ENCODE assay signal across 8 mouse cellular contexts in genomic region chr19:46707296-46708151, GRCm38 (mm10). TPM values are rescaled to one million over a fixed set of nuclear protein-coding genes. Genes with fewer than 3 reads are reported as not detected.
DNase-seq lines count a peak whose midpoint lies in the region; ATAC-seq and TF ChIP-seq lines count a peak whose summit lies in the region.

TSS of gene As3mt (plus strand) at chr19:46707458.

- no peak for TF ChIP-seq CTCF in gastrocnemius, adult 2 months (IDR thresholded peaks at IDR 0.05)
- no peak for TF ChIP-seq CTCF in left cerebral cortex, adult 2 months (IDR thresholded peaks at IDR 0.05)

- H3K4me1 ChIP-seq in hindbrain, embryonic 15.5 days (replicated peaks) = peaks cover 8% of the 10 kb centered on the region; the same call in 1 of the 2 replicates

- H3K27ac ChIP-seq in gastrocnemius, adult 2 months = peak within 1 kb of the TSS; percentile 92
- H3K27ac ChIP-seq in hindbrain, embryonic 15.5 days (replicated peaks) = 0 out of 2 replicates have a peak within 1 kb of the TSS, but pooled peaks have one; percentile 3
- peak within 1 kb of the TSS; percentile 66 for H3K27ac ChIP-seq in left cerebral cortex, adult 2 months

- H3K9me3 ChIP-seq in hindbrain, embryonic 15.5 days = no peaks in the 10 kb centered on the region

- 12% methylated on average over 31 of the region's 31 CpGs for WGBS in hindbrain, embryonic 15.5 days

- intact Hi-C loops in gastrocnemius, adult 2 months (cut with DNase I) = no loop called here
- intact Hi-C loops in left cerebral cortex, adult 2 months (cut with DNase I) = no loop called here

- H3K4me3 ChIP-seq in gastrocnemius, adult 2 months = peak within 1 kb of the TSS; percentile 87
- peak within 1 kb of the TSS; percentile 41 for H3K4me3 ChIP-seq in hindbrain, embryonic 15.5 days
- H3K4me3 ChIP-seq in left cerebral cortex, adult 2 months = peak within 1 kb of the TSS; percentile 48

- ATAC-seq in hindbrain, embryonic 15.5 days (ENCODE audit: low FRiP score, low read depth) = peak; percentile 69

- H3K4me2 ChIP-seq in hindbrain, embryonic 15.5 days = peak within 1 kb of the TSS; percentile 59

- peak; percentile 29 for DNase-seq in WW6 (ENCODE audit: low read depth, low spot score)
- peak; percentile 81 for DNase-seq in cerebellum, postnatal 10 days
- DNase-seq in gastrocnemius, adult 2 months = peak; percentile 90
- peak; percentile 40 to 48 for DNase-seq in left cerebral cortex, adult 2 months (ENCODE audit: extremely low spot score in 1 of 2, low spot score in 2 of 2)
- peak; percentile 84 to 86 for DNase-seq in lung, postnatal 4 days
- DNase-seq in retina, embryonic 14.5 days (ENCODE audit: low spot score) = peak; percentile 81
- peak; percentile 66 to 80 for DNase-seq in urinary bladder, postnatal 4 days (ENCODE audit: low spot score in 2 of 2)

- H3K9ac ChIP-seq in hindbrain, embryonic 15.5 days = peak within 1 kb of the TSS; percentile 47

- no peaks in the 10 kb centered on the region for H3K36me3 ChIP-seq in hindbrain, embryonic 15.5 days

- H3K27me3 ChIP-seq in hindbrain, embryonic 15.5 days = no peaks in the 10 kb centered on the region

RNA-seq across cellular contexts. Expression of gene As3mt, which starts in this region (rescaled TPM):
- total RNA-seq in gastrocnemius, adult 2 months (2021) = 100 to 1,000 TPM in 1 of 2 experiments, 10 to 100 TPM in 1; 76.3 to 106 TPM
- 37.6 and 39.6 TPM in 2 replicates for polyA plus RNA-seq in hindbrain, embryonic 15.5 days (2015; fragmentation: Nextera tagmentation; extraction: Ambion mirVana)
- 10 to 100 TPM; 26.5 to 27.4 TPM for total RNA-seq in left cerebral cortex, adult 2 months (2021)

Comparison
In these comparisons a context has a peak if more than half of its experiments do, and no peak if none do; other contexts are left out.
1. Peak in every context shown above with its lines: DNase-seq, ATAC-seq, H3K4me3 ChIP-seq and H3K27ac ChIP-seq.
2. DNase-seq: peak in every context shown above with its lines; median percentile 90 in gastrocnemius, adult 2 months; 85 in lung, postnatal 4 days; 81 in cerebellum, postnatal 10 days; 81 in retina, embryonic 14.5 days; 73 in urinary bladder, postnatal 4 days; 44 in left cerebral cortex, adult 2 months; 29 in WW6.
3. H3K27ac ChIP-seq: peak in every context shown above with its lines; median percentile 92 in gastrocnemius, adult 2 months; 66 in left cerebral cortex, adult 2 months; 3 in hindbrain, embryonic 15.5 days.